Mouse (Mus musculus): ENCODE measurements around the gene Il2ra. TPM values are rescaled to one million over a fixed set of nuclear protein-coding genes. Genes with fewer than 3 reads are reported as not detected.

The Il2ra gene
- polyA plus RNA-seq, 1 experiment = 0.19 TPM

DNA sequence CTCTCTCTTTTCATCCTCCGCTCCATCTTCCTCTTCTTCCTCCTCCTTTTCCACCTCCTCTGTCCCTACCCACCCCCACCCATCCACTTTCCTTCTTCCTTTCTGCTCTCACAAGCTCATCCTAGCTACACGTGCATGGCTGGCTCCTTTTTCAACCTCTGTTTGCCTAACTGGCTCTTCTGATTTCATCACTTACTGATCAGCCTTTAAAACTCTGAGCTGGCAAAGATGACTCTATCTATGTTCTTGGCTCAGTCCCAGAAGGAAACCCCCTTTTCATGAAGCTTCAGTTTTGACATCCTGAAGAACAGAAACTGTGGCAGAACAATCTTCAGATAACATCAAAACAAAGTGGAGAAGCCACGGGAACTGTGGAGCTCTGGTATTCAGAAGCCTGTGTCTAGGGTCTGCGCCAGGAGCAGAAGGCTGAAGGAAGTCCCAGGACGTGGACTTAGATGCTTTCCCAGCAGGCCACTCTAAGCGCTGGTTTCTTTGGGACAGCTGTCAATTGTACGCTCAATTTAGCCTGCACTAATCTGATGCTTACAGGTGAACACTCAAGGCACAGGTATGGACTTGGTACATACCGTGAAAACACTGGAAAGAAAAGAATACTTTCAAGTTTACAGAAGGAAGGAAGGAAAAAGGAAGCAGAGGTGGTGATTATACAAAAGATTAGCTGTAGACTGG, 47.7 kb downstream of the Il2ra start:
- Histone ChIP-seq H3K27ac (ENCODE audit: insufficient read depth, low read length) (no peak overlapping the region), H3K4me1 (ENCODE audit: control insufficient read depth, insufficient read depth, low read length) (no peaks in the 10 kb centered on the region), H3K4me3 (ENCODE audit: insufficient read depth, low read length) (no peak overlapping the region)
- TF ChIP-seq CTCF (IDR thresholded peaks at IDR 0.05; ENCODE audit: extremely low read depth, insufficient read depth, low read length) (no peak), POLR2A (IDR thresholded peaks at IDR 0.05; ENCODE audit: extremely low read depth, insufficient read depth, low read length) (no peak)

DNA sequence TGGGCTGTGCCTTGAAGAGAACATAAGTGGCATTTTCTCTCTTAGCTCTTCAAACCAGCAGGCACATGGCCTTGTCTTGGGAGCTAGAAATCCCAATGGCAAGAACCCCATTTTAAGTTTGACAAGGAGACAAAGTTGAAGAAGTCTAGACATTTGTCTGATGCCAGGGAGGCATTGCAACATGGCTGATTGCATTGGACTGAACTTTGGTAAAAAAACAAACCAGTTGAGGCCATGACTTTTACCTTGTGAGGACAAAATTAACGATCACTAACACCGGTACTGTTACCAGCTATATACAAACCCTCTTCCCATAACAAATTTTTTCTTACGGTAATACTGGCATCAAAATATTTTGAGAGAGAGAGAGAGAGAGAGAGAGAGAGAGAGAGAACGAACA, 50.7 kb downstream of the Il2ra start:
- no peak overlapping the region for H3K27ac ChIP-seq (ENCODE audit: insufficient read depth, low read length)
- no peak overlapping the region for H3K4me3 ChIP-seq (ENCODE audit: insufficient read depth, low read length)
- no peaks in the 10 kb centered on the region for H3K4me1 ChIP-seq (ENCODE audit: control insufficient read depth, insufficient read depth, low read length)
- TF ChIP-seq CTCF (IDR thresholded peaks at IDR 0.05; ENCODE audit: extremely low read depth, insufficient read depth, low read length) (no peak), POLR2A (IDR thresholded peaks at IDR 0.05; ENCODE audit: extremely low read depth, insufficient read depth, low read length) (no peak)

DNA sequence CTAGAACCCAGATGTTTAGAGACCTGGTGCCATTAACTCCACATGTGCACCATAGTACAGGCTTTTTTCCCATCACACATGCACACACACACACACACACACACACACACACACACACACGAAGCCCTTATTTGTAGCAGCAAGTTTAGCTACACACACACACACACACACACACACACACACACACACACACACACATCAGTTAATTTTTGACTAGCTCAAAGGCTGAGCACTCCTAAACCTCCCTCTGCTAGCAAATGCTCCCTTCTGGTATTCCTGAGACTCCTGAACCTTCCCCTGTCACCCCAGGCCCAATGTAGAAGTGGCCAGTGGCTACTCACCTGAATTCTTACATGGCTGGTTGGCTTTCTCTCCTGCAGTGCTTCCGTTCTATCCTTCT, 51.5 kb downstream of the Il2ra start:
- Histone ChIP-seq H3K4me3 (ENCODE audit: insufficient read depth, low read length) (no peak overlapping the region), H3K4me1 (ENCODE audit: control insufficient read depth, insufficient read depth, low read length) (no peaks in the 10 kb centered on the region), H3K27ac (ENCODE audit: insufficient read depth, low read length) (no peak overlapping the region)
- TF ChIP-seq CTCF (IDR thresholded peaks at IDR 0.05; ENCODE audit: extremely low read depth, insufficient read depth, low read length) = no peak
- no peak for TF ChIP-seq POLR2A (IDR thresholded peaks at IDR 0.05; ENCODE audit: extremely low read depth, insufficient read depth, low read length)

DNA sequence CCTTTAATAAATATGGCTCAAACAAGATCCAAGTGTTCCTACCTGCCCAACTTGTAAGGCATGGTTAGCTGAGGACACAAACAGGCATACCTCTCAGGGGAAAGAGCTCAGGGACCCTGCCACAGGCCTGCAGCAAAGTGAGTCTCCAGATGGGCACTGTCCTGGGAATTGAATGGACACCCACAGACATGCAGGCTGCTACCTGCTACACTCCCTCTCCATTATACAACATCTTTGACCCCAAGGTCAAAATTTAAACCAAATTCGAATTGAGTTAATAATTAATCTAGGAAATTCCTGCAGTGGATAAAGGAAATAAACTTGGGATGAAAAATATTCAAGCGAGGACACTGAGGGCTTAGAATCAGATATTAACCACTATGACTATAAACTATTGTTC, 53.3 kb downstream of the Il2ra start:
- H3K4me3 ChIP-seq (ENCODE audit: insufficient read depth, low read length) = no peak overlapping the region
- TF ChIP-seq CTCF (IDR thresholded peaks at IDR 0.05; ENCODE audit: extremely low read depth, insufficient read depth, low read length) (no peak), POLR2A (IDR thresholded peaks at IDR 0.05; ENCODE audit: extremely low read depth, insufficient read depth, low read length) (no peak)
- no peak overlapping the region for H3K27ac ChIP-seq (ENCODE audit: insufficient read depth, low read length)
- no peaks in the 10 kb centered on the region for H3K4me1 ChIP-seq (ENCODE audit: control insufficient read depth, insufficient read depth, low read length)

DNA sequence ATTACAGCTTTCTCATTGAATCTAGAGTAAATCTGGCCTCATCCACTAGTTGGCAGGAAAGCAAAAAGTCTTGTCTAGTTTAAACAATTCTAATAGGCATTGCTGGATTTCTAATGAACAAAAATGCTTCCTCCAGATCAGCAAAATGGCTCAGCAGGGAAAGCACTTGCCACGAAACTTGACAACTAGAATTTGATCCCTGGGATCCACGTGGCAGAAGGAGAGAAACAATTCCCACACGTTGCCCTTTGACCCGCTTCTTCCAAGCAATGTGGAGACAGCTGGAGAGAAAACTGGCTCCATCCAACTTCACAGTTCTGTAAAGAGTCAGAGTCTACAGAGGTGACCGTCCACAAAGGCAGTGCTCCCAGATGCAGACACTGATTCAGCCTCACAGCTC, 56.4 kb downstream of the Il2ra start:
- Histone ChIP-seq H3K27ac (ENCODE audit: insufficient read depth, low read length) (no peak overlapping the region), H3K4me1 (ENCODE audit: control insufficient read depth, insufficient read depth, low read length) (no peaks in the 10 kb centered on the region), H3K4me3 (ENCODE audit: insufficient read depth, low read length) (no peak overlapping the region)
- TF ChIP-seq CTCF (IDR thresholded peaks at IDR 0.05; ENCODE audit: extremely low read depth, insufficient read depth, low read length) (no peak), POLR2A (IDR thresholded peaks at IDR 0.05; ENCODE audit: extremely low read depth, insufficient read depth, low read length) (no peak)

DNA sequence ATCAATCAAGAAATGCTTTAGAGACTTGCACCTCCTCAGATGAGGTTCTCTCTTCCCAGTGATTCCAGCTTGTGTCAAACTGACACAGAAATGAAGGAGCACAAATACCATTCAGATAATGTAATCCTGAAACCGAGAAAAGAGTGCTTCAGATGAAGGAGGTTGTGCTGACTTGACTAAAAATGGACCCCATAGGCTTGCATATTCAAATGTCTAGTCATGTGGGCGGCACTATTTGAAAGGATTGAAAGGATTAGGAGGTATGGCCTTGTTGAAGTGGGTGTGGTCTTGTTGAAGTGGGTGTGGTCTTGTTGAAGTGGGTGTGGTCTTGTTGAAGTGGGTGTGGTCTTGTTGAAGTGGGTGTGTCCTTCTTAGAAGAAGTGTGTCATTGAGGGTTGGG, 57.3 kb downstream of the Il2ra start:
- Histone ChIP-seq H3K27ac (ENCODE audit: insufficient read depth, low read length) (no peak overlapping the region), H3K4me3 (ENCODE audit: insufficient read depth, low read length) (no peak overlapping the region), H3K4me1 (ENCODE audit: control insufficient read depth, insufficient read depth, low read length) (no peaks in the 10 kb centered on the region)
- TF ChIP-seq POLR2A (IDR thresholded peaks at IDR 0.05; ENCODE audit: extremely low read depth, insufficient read depth, low read length) = no peak
- no peak for TF ChIP-seq CTCF (IDR thresholded peaks at IDR 0.05; ENCODE audit: extremely low read depth, insufficient read depth, low read length)

DNA sequence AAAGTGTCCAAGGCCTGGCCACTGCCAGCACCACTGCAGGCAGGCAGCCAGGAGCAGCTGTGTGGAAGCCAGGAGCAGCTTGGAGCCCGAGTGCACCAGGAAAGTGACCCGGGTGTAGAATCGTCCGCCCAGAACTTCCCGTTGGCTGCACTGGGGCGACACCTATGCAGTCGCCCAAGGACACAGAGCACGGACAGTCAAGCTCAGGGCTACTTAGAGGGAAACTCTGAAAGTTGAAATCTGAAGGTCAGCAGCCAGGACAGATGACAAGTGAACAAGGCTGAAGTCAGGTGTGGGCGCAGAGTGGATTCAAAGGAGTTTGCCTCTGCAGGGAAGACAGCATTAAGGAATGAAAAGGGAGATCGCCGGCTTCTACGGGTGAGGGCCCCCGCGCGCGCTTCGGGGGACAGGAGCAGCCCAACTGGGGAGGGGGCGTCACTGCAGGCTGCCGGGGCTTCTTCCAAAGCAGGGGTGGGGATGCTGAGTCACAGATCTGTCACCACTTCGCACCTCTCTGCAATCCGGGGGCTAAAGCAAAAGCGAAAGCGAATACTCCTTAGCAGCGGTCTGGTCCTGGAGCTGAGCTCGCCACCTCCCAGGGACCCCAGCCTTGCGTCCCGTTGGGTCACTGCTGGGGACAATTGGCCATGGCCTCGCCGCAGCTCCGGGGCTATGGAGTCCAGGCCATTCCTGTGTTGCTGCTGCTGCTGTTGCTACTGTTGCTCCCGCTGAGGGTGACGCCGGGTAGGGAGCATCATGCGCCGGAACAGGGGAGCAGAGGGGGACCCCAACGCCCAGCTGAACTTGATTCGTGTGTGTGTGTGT, 62.8 kb downstream of the Il2ra start, which contains the start of gene Il15ra:
Gene Il15ra (plus strand): TSS at position 90 of the 825 bp plus-strand sequence.
- H3K4me3 ChIP-seq (ENCODE audit: insufficient read depth, low read length) = peak within 1 kb of the TSS; percentile 82
- TF ChIP-seq CTCF (IDR thresholded peaks at IDR 0.05; ENCODE audit: extremely low read depth, insufficient read depth, low read length) (no peak), POLR2A (IDR thresholded peaks at IDR 0.05; ENCODE audit: extremely low read depth, insufficient read depth, low read length) (no peak)
- peaks cover 1% of the 10 kb centered on the region for H3K4me1 ChIP-seq (ENCODE audit: control insufficient read depth, insufficient read depth, low read length)
- peak within 1 kb of the TSS; percentile 69; the same call in 1 of the 2 replicates for H3K27ac ChIP-seq (ENCODE audit: insufficient read depth, low read length)

DNA sequence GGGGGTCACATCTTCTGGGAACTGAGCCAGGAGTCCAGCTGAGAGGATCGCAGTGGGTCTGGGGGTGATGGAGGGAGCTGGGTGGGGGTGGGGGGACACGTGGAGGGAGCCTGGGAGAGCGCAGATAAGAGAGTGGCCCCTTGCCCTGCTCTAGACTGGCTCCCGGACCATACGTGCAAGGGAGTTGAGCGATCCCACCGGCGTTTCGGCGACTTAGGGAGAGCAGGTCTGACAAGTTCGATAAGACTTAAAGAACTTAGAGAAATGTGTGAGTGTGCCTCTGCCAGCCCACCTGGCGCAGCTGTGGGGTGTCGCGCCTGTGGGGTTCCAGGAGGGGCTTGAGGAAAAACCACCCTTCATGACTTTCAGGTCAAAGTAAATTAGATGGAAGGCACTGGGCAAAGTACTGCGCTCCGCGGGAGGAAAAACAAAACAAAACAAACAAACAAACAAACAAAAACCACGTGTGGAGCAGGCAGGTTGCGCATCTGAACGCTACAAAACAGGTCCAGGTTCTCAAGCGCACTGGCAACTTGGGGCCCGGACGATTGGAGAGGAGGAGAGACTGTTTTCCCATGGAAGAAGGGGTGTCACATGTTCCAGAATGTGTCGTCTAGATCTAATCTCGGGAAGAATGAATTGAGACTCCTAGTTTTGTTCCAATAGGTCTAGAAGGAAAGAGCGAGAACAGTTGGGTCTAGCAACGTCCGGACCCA, 63.6 kb downstream of the Il2ra start:
- peak overlapping the region; percentile 69; the same call in 1 of the 2 replicates for H3K27ac ChIP-seq (ENCODE audit: insufficient read depth, low read length)
- H3K4me1 ChIP-seq (ENCODE audit: control insufficient read depth, insufficient read depth, low read length) = peaks cover 1% of the 10 kb centered on the region
- peak overlapping the region; percentile 82 for H3K4me3 ChIP-seq (ENCODE audit: insufficient read depth, low read length)
- TF ChIP-seq POLR2A (IDR thresholded peaks at IDR 0.05; ENCODE audit: extremely low read depth, insufficient read depth, low read length) (no peak), CTCF (IDR thresholded peaks at IDR 0.05; ENCODE audit: extremely low read depth, insufficient read depth, low read length) (no peak)

DNA sequence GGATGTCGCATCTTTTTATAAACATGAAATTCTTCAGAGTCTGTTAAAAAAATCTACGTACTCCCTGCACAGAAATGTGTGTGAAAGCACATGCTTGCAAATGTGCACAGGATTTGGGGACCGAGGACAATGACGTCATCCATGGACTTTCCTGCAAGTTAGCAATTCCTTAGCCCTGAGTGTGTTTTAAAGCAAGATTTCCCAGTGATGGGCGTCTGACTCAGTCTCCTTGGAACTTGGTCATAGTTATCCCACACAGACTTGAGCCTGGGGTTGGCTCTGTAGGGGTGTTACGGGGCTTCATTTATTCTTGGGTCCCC, 64.1 kb downstream of the Il2ra start:
- TF ChIP-seq CTCF (IDR thresholded peaks at IDR 0.05; ENCODE audit: extremely low read depth, insufficient read depth, low read length) (no peak), POLR2A (IDR thresholded peaks at IDR 0.05; ENCODE audit: extremely low read depth, insufficient read depth, low read length) (no peak)
- Histone ChIP-seq H3K27ac (ENCODE audit: insufficient read depth, low read length) (no peak overlapping the region), H3K4me3 (ENCODE audit: insufficient read depth, low read length) (peak overlapping the region; percentile 82), H3K4me1 (ENCODE audit: control insufficient read depth, insufficient read depth, low read length) (peaks cover 1% of the 10 kb centered on the region)
